14 mouse cellular contexts compared by ENCODE assay signal in genomic region chr11:94934526-94934925, GRCm38 (mm10). TPM values are rescaled to one million over a fixed set of nuclear protein-coding genes. Genes with fewer than 3 reads are reported as not detected.
DNase-seq lines count a peak whose midpoint lies in the region; ATAC-seq and TF ChIP-seq lines count a peak whose summit lies in the region.
"Had no signal": no experiment of that assay in that cellular context is flagged by ENCODE, and none has a peak within 500 bp of the region (broad histone marks: within the 10 kb centered on the region; RNA-seq: fewer than 3 reads in every experiment).

No protein-coding gene starts in this region.

- DNase-seq in lung, embryonic 14.5 days, result peak; percentile 64
- DNase-seq in lung, adult 18-20 months, result no peak
- no peak for DNase-seq in liver, postnatal 0 days
- no peak for DNase-seq in ovary, postnatal 36 days (ENCODE audit: low spot score)
- DNase-seq: cerebellum, adult 9-11 months; thymus, postnatal 14 days had no signal

- TF ChIP-seq EP300 in liver, postnatal 0 days (IDR thresholded peaks at IDR 0.05; ENCODE audit: low read depth), result no peak

- ATAC-seq in heart, embryonic 13.5 days (ENCODE audit: extremely low read depth, insufficient number of reproducible peaks, low FRiP score, low TSS enrichment), result no peak
- no peak for ATAC-seq in heart, embryonic 12.5 days (ENCODE audit: insufficient number of reproducible peaks, low FRiP score)
- ATAC-seq in lung, embryonic 14.5 days (ENCODE audit: insufficient read depth), result no peak
- no peak for ATAC-seq in stomach, embryonic 14.5 days (ENCODE audit: insufficient number of reproducible peaks, insufficient read depth, low FRiP score, low read depth)
- ATAC-seq in liver, postnatal 0 days, result no peak
- ATAC-seq: liver, embryonic 12.5 days had no signal

- H3K36me3 ChIP-seq in heart, embryonic 13.5 days, result peaks cover 1% of the 10 kb centered on the region
- H3K36me3 ChIP-seq in heart, embryonic 12.5 days, result no peaks in the 10 kb centered on the region
- peaks cover 18% of the 10 kb centered on the region for H3K36me3 ChIP-seq in lung, embryonic 14.5 days (ENCODE audit: insufficient read depth)
- H3K36me3 ChIP-seq in stomach, embryonic 14.5 days (ENCODE audit: control insufficient read depth, insufficient read depth, low read length), result peaks cover 13% of the 10 kb centered on the region
- H3K36me3 ChIP-seq in liver, postnatal 0 days (replicated peaks; ENCODE audit: insufficient read depth, low read length), result no peaks in the 10 kb centered on the region
- H3K36me3 ChIP-seq: hindbrain, embryonic 10.5 days; liver, embryonic 12.5 days had no signal

- peak overlapping the region; percentile 85; the same call in 1 of the 2 replicates for H3K4me2 ChIP-seq in heart, embryonic 13.5 days
- no peak overlapping the region for H3K4me2 ChIP-seq in heart, embryonic 12.5 days
- peak overlapping the region; percentile 70 for H3K4me2 ChIP-seq in lung, embryonic 14.5 days
- peak overlapping the region; percentile 20 for H3K4me2 ChIP-seq in stomach, embryonic 14.5 days (replicated peaks; ENCODE audit: low read depth, low read length)
- no peak overlapping the region for H3K4me2 ChIP-seq in liver, postnatal 0 days (ENCODE audit: low read depth, low read length)
- H3K4me2 ChIP-seq: liver, embryonic 12.5 days had no signal

- TF ChIP-seq CTCF in lung, embryonic 14.5 days (IDR thresholded peaks at IDR 0.05; ENCODE audit: low read depth), result no peak
- no peak for TF ChIP-seq CTCF in embryonic fibroblast, embryonic 13.5 days (IDR thresholded peaks at IDR 0.05; ENCODE audit: borderline replicate concordance, insufficient read depth, low read length)
- no peak for TF ChIP-seq CTCF in liver, postnatal 0 days (IDR thresholded peaks at IDR 0.05; ENCODE audit: low read depth)

- 31% methylated on average over 11 of the region's 11 CpGs for WGBS in heart, embryonic 13.5 days
- 37% methylated on average over 11 of the region's 11 CpGs for WGBS in heart, embryonic 12.5 days
- WGBS in lung, embryonic 14.5 days, result 23% methylated on average over 11 of the region's 11 CpGs
- WGBS in stomach, embryonic 14.5 days, result 17% methylated on average over 11 of the region's 11 CpGs
- 39% methylated on average over 11 of the region's 11 CpGs for WGBS in liver, postnatal 0 days (ENCODE audit: insufficient replicate concordance)

- peaks cover 65% of the 10 kb centered on the region for H3K4me1 ChIP-seq in heart, embryonic 13.5 days
- peaks cover 36% of the 10 kb centered on the region for H3K4me1 ChIP-seq in heart, embryonic 12.5 days (replicated peaks)
- H3K4me1 ChIP-seq in lung, embryonic 14.5 days (ENCODE audit: insufficient read depth), result peaks cover 25% of the 10 kb centered on the region; the same call in 1 of the 2 replicates
- peaks cover 20% of the 10 kb centered on the region for H3K4me1 ChIP-seq in embryonic fibroblast, embryonic 13.5 days (ENCODE audit: control insufficient read depth, insufficient read depth, low read length)
- peaks cover 43% of the 10 kb centered on the region for H3K4me1 ChIP-seq in stomach, embryonic 14.5 days (ENCODE audit: control insufficient read depth, insufficient read depth, low read length)
- 0 out of 2 replicates have a peak, but pooled peaks cover 6% of the 10 kb centered on the region for H3K4me1 ChIP-seq in liver, postnatal 0 days (ENCODE audit: insufficient read depth)

- H3K9me3 ChIP-seq in heart, embryonic 13.5 days, result no peaks in the 10 kb centered on the region
- H3K9me3 ChIP-seq in heart, embryonic 12.5 days (replicated peaks), result no peaks in the 10 kb centered on the region
- no peaks in the 10 kb centered on the region for H3K9me3 ChIP-seq in lung, embryonic 14.5 days (ENCODE audit: low read depth, low read length)
- no peaks in the 10 kb centered on the region for H3K9me3 ChIP-seq in stomach, embryonic 14.5 days (ENCODE audit: control insufficient read depth, low read depth, low read length)
- no peaks in the 10 kb centered on the region for H3K9me3 ChIP-seq in liver, postnatal 0 days (ENCODE audit: low read length)
- H3K9me3 ChIP-seq: hindbrain, embryonic 10.5 days; liver, embryonic 12.5 days had no signal

- no peak for TF ChIP-seq POLR2A in embryonic fibroblast, embryonic 13.5 days (IDR thresholded peaks at IDR 0.05; ENCODE audit: low read depth, low read length)

- H3K4me3 ChIP-seq in heart, embryonic 13.5 days, result no peak overlapping the region
- no peak overlapping the region for H3K4me3 ChIP-seq in heart, embryonic 12.5 days
- H3K4me3 ChIP-seq in lung, embryonic 14.5 days (ENCODE audit: low read depth, low read length), result no peak overlapping the region
- no peak overlapping the region for H3K4me3 ChIP-seq in embryonic fibroblast, embryonic 13.5 days (ENCODE audit: insufficient read depth, low read length)
- no peak overlapping the region for H3K4me3 ChIP-seq in stomach, embryonic 14.5 days (ENCODE audit: low read depth, low read length)
- no peak overlapping the region for H3K4me3 ChIP-seq in liver, postnatal 0 days (ENCODE audit: low read depth, low read length)
- H3K4me3 ChIP-seq: hindbrain, embryonic 10.5 days; liver, embryonic 12.5 days had no signal

- H3K27ac ChIP-seq in heart, embryonic 13.5 days (replicated peaks), result peak overlapping the region; percentile 83
- H3K27ac ChIP-seq in heart, embryonic 12.5 days (ENCODE audit: poor library complexity, severe bottlenecking), result no peak overlapping the region
- peak overlapping the region; percentile 96 for H3K27ac ChIP-seq in lung, embryonic 14.5 days (ENCODE audit: low read depth)
- peak overlapping the region; percentile 99 for H3K27ac ChIP-seq in embryonic fibroblast, embryonic 13.5 days (ENCODE audit: insufficient read depth, low read length)
- H3K27ac ChIP-seq in stomach, embryonic 14.5 days (ENCODE audit: low read length), result peak overlapping the region; percentile 96
- no peak overlapping the region for H3K27ac ChIP-seq in liver, postnatal 0 days (ENCODE audit: low read depth)

- peak overlapping the region; percentile 37; the same call in 1 of the 2 replicates for H3K9ac ChIP-seq in heart, embryonic 13.5 days
- no peak overlapping the region for H3K9ac ChIP-seq in heart, embryonic 12.5 days
- peak overlapping the region; percentile 32; the same call in 1 of the 2 replicates for H3K9ac ChIP-seq in lung, embryonic 14.5 days
- H3K9ac ChIP-seq in stomach, embryonic 14.5 days (replicated peaks; ENCODE audit: low read depth, low read length), result no peak overlapping the region
- no peak overlapping the region for H3K9ac ChIP-seq in liver, postnatal 0 days (replicated peaks)
- H3K9ac ChIP-seq: liver, embryonic 12.5 days had no signal

- H3K27me3 ChIP-seq in heart, embryonic 13.5 days (replicated peaks), result peaks cover 51% of the 10 kb centered on the region
- peaks cover 50% of the 10 kb centered on the region for H3K27me3 ChIP-seq in heart, embryonic 12.5 days (replicated peaks)
- H3K27me3 ChIP-seq in lung, embryonic 14.5 days (ENCODE audit: insufficient read depth, low read length), result no peaks in the 10 kb centered on the region; the same call in 1 of the 2 replicates
- H3K27me3 ChIP-seq in stomach, embryonic 14.5 days (ENCODE audit: control insufficient read depth, insufficient read depth, low read length), result no peaks in the 10 kb centered on the region
- peaks cover 57% of the 10 kb centered on the region for H3K27me3 ChIP-seq in liver, postnatal 0 days (ENCODE audit: insufficient read depth, low read length)

RNA-seq across cellular contexts. Expression of gene Col1a1, which starts 1.5 kb away (rescaled TPM):
- 415 and 595 TPM in 2 replicates for polyA plus RNA-seq in heart, embryonic 13.5 days (2015; fragmentation: Nextera tagmentation; extraction: Ambion mirVana)
- polyA plus RNA-seq in heart, embryonic 12.5 days (2016; fragmentation: Nextera tagmentation; extraction: Ambion mirVana), result 404 and 446 TPM in 2 replicates
- polyA plus RNA-seq in lung, embryonic 14.5 days (2014; fragmentation: Nextera tagmentation; extraction: Ambion mirVana), result 1,035 and 1,062 TPM in 2 replicates
- 6,098 and 7,850 TPM in 2 replicates for polyA plus RNA-seq in embryonic fibroblast, embryonic 13.5 days (2011; ENCODE audit: insufficient read length, low read depth, missing spikeins)
- 1,157 and 1,247 TPM in 2 replicates for polyA plus RNA-seq in stomach, embryonic 14.5 days (2014; fragmentation: Nextera tagmentation; extraction: Ambion mirVana)
- polyA plus RNA-seq in liver, postnatal 0 days (2015; fragmentation: Nextera tagmentation; extraction: Ambion mirVana), result 29.8 and 37.8 TPM in 2 replicates

RNA-seq across cellular contexts. Expression of gene Hils1, which starts 32.9 kb away (rescaled TPM):
- polyA plus RNA-seq in heart, embryonic 13.5 days (2015; fragmentation: Nextera tagmentation; extraction: Ambion mirVana), result 0.23 TPM in 1 of 2 replicates, not detected in the other
- 0.30 TPM in 1 of 2 replicates, not detected in the other for polyA plus RNA-seq in heart, embryonic 12.5 days (2016; fragmentation: Nextera tagmentation; extraction: Ambion mirVana)
- polyA plus RNA-seq in lung, embryonic 14.5 days (2014; fragmentation: Nextera tagmentation; extraction: Ambion mirVana), result not detected in 2 replicates
- polyA plus RNA-seq in embryonic fibroblast, embryonic 13.5 days (2011; ENCODE audit: insufficient read length, low read depth, missing spikeins), result not detected in 2 replicates
- not detected in 2 replicates for polyA plus RNA-seq in stomach, embryonic 14.5 days (2014; fragmentation: Nextera tagmentation; extraction: Ambion mirVana)
- not detected in 2 replicates for polyA plus RNA-seq in liver, postnatal 0 days (2015; fragmentation: Nextera tagmentation; extraction: Ambion mirVana)
- polyA plus RNA-seq: brain, embryonic 14.5 days; hindbrain, embryonic 10.5 days; liver, embryonic 12.5 days; spleen, adult 2 months had no signal

RNA-seq across cellular contexts. Expression of gene Sgca, which starts 41.6 kb away (rescaled TPM):
- polyA plus RNA-seq in heart, embryonic 13.5 days (2015; fragmentation: Nextera tagmentation; extraction: Ambion mirVana), result 27.0 and 29.2 TPM in 2 replicates
- 20.6 and 26.6 TPM in 2 replicates for polyA plus RNA-seq in heart, embryonic 12.5 days (2016; fragmentation: Nextera tagmentation; extraction: Ambion mirVana)
- 0.35 TPM in 1 of 2 replicates, not detected in the other for polyA plus RNA-seq in lung, embryonic 14.5 days (2014; fragmentation: Nextera tagmentation; extraction: Ambion mirVana)
- not detected in 2 replicates for polyA plus RNA-seq in embryonic fibroblast, embryonic 13.5 days (2011; ENCODE audit: insufficient read length, low read depth, missing spikeins)
- polyA plus RNA-seq in stomach, embryonic 14.5 days (2014; fragmentation: Nextera tagmentation; extraction: Ambion mirVana), result 0.30 and 0.46 TPM in 2 replicates
- 0.13 and 0.96 TPM in 2 replicates for polyA plus RNA-seq in liver, postnatal 0 days (2015; fragmentation: Nextera tagmentation; extraction: Ambion mirVana)

RNA-seq across cellular contexts. Expression of gene Ppp1r9b, which starts 56.3 kb away (rescaled TPM):
- polyA plus RNA-seq in heart, embryonic 13.5 days (2015; fragmentation: Nextera tagmentation; extraction: Ambion mirVana), result 6.5 and 6.8 TPM in 2 replicates
- polyA plus RNA-seq in heart, embryonic 12.5 days (2016; fragmentation: Nextera tagmentation; extraction: Ambion mirVana), result 10.4 and 12.2 TPM in 2 replicates
- 13.0 and 14.3 TPM in 2 replicates for polyA plus RNA-seq in lung, embryonic 14.5 days (2014; fragmentation: Nextera tagmentation; extraction: Ambion mirVana)
- polyA plus RNA-seq in embryonic fibroblast, embryonic 13.5 days (2011; ENCODE audit: insufficient read length, low read depth, missing spikeins), result 44.3 and 61.7 TPM in 2 replicates
- polyA plus RNA-seq in stomach, embryonic 14.5 days (2014; fragmentation: Nextera tagmentation; extraction: Ambion mirVana), result 13.5 and 14.4 TPM in 2 replicates
- polyA plus RNA-seq in liver, postnatal 0 days (2015; fragmentation: Nextera tagmentation; extraction: Ambion mirVana), result 5.7 and 6.1 TPM in 2 replicates

Comparison
In these comparisons a context has a peak if more than half of its experiments do, and no peak if none do; other contexts are left out.
1. H3K27ac ChIP-seq: peak in heart, embryonic 13.5 days (single experiment), lung, embryonic 14.5 days (single experiment), embryonic fibroblast, embryonic 13.5 days (single experiment) and stomach, embryonic 14.5 days (single experiment); none in heart, embryonic 12.5 days (single experiment) and liver, postnatal 0 days (single experiment).
2. H3K4me2 ChIP-seq: peak in heart, embryonic 13.5 days (single experiment), lung, embryonic 14.5 days (single experiment) and stomach, embryonic 14.5 days (single experiment); none in heart, embryonic 12.5 days (single experiment) and liver, postnatal 0 days (single experiment).
3. H3K9ac ChIP-seq: peak in heart, embryonic 13.5 days (single experiment) and lung, embryonic 14.5 days (single experiment); none in heart, embryonic 12.5 days (single experiment), stomach, embryonic 14.5 days (single experiment) and liver, postnatal 0 days (single experiment).
4. RNA of gene Col1a1, which starts 1.5 kb away (polyA plus RNA-seq): 6,098 to 7,850 TPM in embryonic fibroblast, embryonic 13.5 days, 1,157 to 1,247 TPM in stomach, embryonic 14.5 days, 1,035 to 1,062 TPM in lung, embryonic 14.5 days, 415 to 595 TPM in heart, embryonic 13.5 days and 404 to 446 TPM in heart, embryonic 12.5 days; 29.8 to 37.8 TPM in liver, postnatal 0 days; every median in the first group is over 10 times any median in the second.
5. RNA of gene Sgca, which starts 41.6 kb away (polyA plus RNA-seq): 27.0 to 29.2 TPM in heart, embryonic 13.5 days and 20.6 to 26.6 TPM in heart, embryonic 12.5 days; 0.30 to 0.46 TPM in stomach, embryonic 14.5 days, 0.35 TPM in lung, embryonic 14.5 days, 0.13 to 0.96 TPM in liver, postnatal 0 days and not detected in embryonic fibroblast, embryonic 13.5 days; every median in the first group is over 10 times any median in the second.